Mouse (Mus musculus) liver, postnatal 0 days (tissue): ENCODE measurements at regions not wholly inside any gene's neighbourhood (a gene's known extent, or its start where the extent isn't known, plus 50 kb on each side); places are given as distances from the start of the nearest gene placed in this dataset.
A peak's percentile ranks its signal among the peaks of the same experiment; 100 is the strongest.

ENCODE experiments used
- CTCF ChIP-seq: sonication (generic); IDR thresholded peaks from 2 replicates; pipeline ENCODE4 v1.5.1; 2016; ENCODE audit warnings: antibody characterized with exemption, low read depth
- EP300 ChIP-seq: IDR thresholded peaks from 2 replicates; pipeline ENCODE4 v1.6.1; 2016; ENCODE audit warnings: antibody characterized with exemption, low read depth, mild to moderate bottlenecking

DNA sequence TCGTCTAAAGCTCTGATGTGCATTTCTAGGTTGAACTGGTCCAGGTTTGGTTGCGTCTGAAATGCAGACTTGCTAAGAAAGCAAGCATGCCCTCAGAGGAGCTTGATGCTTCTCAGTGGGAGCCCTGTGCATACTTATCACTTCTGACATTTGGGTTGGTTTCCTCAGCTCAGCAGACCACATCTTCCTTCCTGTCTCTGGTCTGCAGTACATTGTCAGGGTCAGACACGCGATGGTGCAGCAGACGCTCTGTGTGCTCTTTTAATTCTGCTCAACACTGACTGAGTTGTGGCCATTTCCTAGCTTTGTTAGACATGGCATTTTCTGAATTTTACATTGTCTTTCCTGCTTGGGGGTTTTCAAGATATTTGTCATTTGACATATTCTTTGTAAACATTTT lies 283.5 kb upstream of the Stxbp5 start:
- no peak for TF ChIP-seq CTCF
- TF ChIP-seq EP300: peak; percentile 62
